Mouse (Mus musculus): ENCODE measurements around the gene Setdb2.

The Setdb2 gene

DNA sequence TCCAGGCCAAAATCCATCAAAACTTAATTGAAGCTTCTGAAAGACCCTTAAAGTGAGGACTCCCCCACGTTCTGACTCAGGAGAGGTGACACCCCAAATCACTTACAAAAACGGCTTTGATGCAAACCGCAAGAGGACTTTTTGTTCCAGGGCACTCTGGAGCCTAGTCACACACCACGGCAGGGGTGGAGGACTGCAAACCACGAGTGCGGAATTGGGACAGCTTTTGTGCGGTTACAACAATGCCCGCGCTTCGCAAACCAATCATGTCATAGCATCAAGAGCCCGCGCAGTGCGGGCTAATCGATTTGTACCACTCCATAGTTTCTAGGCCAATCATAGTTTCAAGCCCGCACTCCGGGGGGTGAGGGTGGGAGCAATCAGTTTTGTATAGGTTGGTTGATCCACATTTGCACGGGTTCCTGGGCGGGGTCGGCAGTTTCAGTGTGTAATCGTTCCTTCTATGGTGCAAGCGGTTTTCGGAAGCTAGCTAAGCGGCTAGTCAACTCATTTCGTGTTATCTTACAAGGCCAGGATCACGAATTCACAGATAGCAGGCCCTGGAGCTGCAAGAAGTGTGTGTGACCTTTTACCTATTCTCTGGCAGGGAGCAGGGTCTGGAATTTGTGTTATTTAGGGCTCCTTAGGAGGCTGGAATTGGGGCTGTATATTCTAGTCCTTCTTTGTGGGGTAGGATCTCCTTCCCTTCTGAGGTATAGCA, 70.2 kb downstream of the Setdb2 start:
- DNase-seq (ENCODE audit: low read depth, low spot score) = no peak

DNA sequence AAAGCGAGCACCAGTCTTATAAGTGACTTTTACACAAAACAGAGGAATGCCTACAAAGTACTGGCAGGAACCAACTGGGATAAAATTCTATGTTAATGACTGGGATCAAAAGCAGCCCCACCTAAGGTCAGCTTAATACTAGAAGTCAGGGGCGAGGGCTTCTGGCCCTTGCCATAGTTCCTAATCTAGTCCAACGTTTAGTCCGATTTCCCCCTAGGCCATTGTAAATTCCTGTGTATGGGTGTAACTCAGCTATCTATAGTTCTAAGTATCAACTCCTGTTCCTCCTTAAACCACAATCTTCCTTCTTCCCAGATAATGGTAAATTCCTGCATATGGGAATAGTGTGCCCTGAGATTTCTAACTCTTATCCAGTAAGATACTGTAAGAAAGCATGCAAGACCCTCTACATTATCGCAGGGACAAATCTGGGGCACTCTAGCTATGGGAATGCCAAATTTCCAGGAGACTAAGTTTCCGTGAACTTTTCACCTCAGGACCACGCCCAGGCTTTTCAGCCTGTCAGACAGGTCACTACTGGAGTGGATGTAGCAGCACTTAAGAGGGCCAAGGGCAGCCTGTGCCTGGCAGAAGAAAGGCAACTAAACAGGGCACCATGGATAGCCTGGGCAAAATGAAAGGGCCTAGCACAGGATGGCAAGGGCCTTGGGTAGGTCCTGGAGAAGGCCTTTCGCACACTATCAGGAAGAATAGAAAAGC, 74.1 kb downstream of the Setdb2 start:
- DNase-seq (ENCODE audit: low read depth, low spot score) = no peak

DNA sequence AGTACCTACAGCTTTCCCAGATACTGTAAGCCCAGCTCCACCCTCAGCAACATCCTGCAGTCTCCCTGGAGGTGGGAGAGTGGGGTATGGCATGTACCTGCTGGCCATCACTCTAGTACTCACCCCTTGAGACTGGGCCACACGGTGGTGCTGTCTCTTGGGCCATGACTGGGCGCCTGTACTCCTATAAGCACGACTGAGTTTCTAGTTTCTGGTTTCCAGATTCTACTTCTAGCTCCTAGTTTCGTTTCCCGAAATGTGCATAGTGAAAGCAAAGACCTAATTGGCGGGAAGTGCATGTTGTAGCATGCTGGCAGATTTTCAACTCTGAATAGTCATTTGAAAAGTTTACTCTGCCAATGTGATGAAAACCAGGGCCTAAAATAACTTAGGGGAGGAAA, 75.4 kb downstream of the Setdb2 start, which contains the start of gene Phf11d:
Phf11d (minus strand) TSS at position 227 of the 401 bp plus-strand sequence.
- peak; percentile 50 for DNase-seq (ENCODE audit: low read depth, low spot score)

Data from 3T3-L1 (cell line).